Mouse (Mus musculus) liver, embryonic 14.5 days (tissue): ENCODE measurements around the gene Kif1c.

Experiments used
- CTCF ChIP-seq: IDR thresholded peaks from 2 replicates; pipeline ENCODE4 v1.5.1; 2016; ENCODE audit warnings: antibody characterized with exemption, low read depth, control low read depth
- EP300 ChIP-seq: IDR thresholded peaks from 2 replicates; pipeline ENCODE4 v1.6.1; 2016; ENCODE audit warnings: antibody characterized with exemption, low read depth

GRCm38 (mm10) chr11:70658521-70658920 lies 41.8 kb upstream of the Kif1c start:
- TF ChIP-seq EP300 (no peak), CTCF (no peak)
